Mouse (Mus musculus) liver, embryonic 15.5 days (tissue): ENCODE data around the gene Lst1. TPM values are rescaled to one million over a fixed set of nuclear protein-coding genes. Genes with fewer than 3 reads are reported as not detected.

ENCODE experiments used
- ATAC-seq: fragments of 200-750 bp; cut with Nextera tagmentation; 2 replicates; pipeline ENCODE4 v1.8.0; 2017; ENCODE audit warnings: moderate number of reproducible peaks, mild to moderate bottlenecking, moderate library complexity; ENCODE audit not compliant: insufficient read depth
- H3K27ac ChIP-seq: fragments of 300-500 bp; sonication (generic); replicated peaks from 2 replicates; pipeline ENCODE4 v1.5.1; 2015; ENCODE audit warnings: mild to moderate bottlenecking, inconsistent platforms
- H3K27me3 ChIP-seq: fragments of 300-500 bp; sonication (generic); 2 replicates; pipeline ENCODE4 v1.6.1; 2015; ENCODE audit warnings: mild to moderate bottlenecking, inconsistent platforms
- H3K36me3 ChIP-seq: fragments of 300-500 bp; sonication (generic); replicated peaks from 2 replicates; pipeline ENCODE4 v1.6.1; 2015; ENCODE audit warnings: moderate library complexity, mild to moderate bottlenecking, inconsistent platforms
- H3K4me1 ChIP-seq: fragments of 300-500 bp; sonication (generic); replicated peaks from 2 replicates; pipeline ENCODE4 v1.6.1; 2015; ENCODE audit warnings: inconsistent platforms
- H3K4me2 ChIP-seq: fragments of 300-500 bp; sonication (generic); 2 replicates; pipeline ENCODE4 v1.6.1; 2015; ENCODE audit warnings: moderate library complexity, mild to moderate bottlenecking, inconsistent platforms
- H3K4me3 ChIP-seq: fragments of 300-500 bp; sonication (generic); replicated peaks from 2 replicates; pipeline ENCODE4 v1.5.1; 2015; ENCODE audit warnings: mild to moderate bottlenecking, inconsistent platforms
- H3K9ac ChIP-seq: fragments of 300-500 bp; sonication (generic); 2 replicates; pipeline ENCODE4 v1.6.1; 2015; ENCODE audit warnings: moderate library complexity, mild to moderate bottlenecking, inconsistent platforms
- H3K9me3 ChIP-seq: fragments of 300-500 bp; sonication (generic); replicated peaks from 2 replicates; pipeline ENCODE4 v1.6.1; 2016; ENCODE audit warnings: inconsistent platforms
- WGBS: fragments of 180-500 bp; shearing (Covaris S2); methylation state at CpG from one replicate; pipeline ENCODE4 v1.1.7; 2015; ENCODE audit warnings: mixed read lengths; ENCODE audit not compliant: insufficient replicate concordance; 5-methylcytosine and 5-hydroxymethylcytosine counted together
- polyA plus RNA-seq: library from polyadenylated mRNA; unstranded; fragments of >200 nt; fragmentation: Nextera tagmentation; extraction: Ambion mirVana; gene quantifications from 2 replicates; pipeline ENCODE4 v1.2.1, GENCODE M21; 2015

Lst1 gene
- polyA plus RNA-seq, 1 experiment from 2014 or later = 40.2 TPM

DNA sequence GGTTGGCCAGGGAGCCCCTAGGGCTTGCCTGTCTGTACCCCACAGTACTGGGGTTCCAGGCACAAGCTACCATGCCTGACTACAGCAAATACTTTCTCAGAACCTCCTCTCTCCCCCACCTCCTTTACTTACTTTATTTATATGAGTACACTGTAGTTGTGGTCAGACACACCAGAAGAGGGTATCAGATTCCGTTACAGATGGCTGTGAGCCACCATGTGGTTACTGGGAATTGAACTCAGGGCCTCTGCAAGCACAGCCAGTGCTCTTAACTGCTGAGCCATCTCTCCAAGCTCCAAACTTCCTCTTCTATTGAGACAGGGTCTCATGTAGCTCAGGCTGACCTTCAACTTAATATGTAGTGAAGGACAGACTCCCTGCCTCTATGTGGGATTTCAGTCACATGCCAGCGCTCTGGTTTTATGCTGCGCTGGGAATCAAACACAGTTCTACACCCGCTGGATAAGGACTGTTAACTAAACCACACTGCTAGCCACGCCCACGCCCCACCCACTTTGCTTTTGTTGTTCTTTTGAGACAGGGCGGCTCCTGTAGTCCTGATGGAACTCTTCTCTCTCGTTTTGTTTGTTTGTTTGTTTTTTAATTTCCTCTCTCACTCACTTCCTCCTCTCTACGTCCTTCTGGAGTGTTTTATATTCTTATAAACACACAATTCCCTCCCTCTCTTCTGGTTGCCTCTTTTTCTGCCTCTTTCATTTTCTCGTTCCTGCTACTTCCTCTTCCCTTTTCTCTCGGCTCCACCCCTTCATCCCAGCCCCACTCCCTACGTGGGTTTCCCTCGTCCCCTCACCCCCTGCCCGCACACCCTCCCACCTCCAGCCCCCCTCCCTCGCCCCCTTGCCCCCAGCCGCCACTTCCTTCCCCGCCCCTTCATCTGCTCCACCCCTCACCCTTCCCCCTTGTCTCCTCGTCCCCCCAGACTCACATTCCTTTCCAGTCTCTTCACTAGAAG lies 2.3 kb downstream of the Lst1 start:
- peak overlapping the region; percentile 72 for H3K4me2 ChIP-seq
- WGBS = under 1% methylated on average over 18 of the region's 18 CpGs
- H3K36me3 ChIP-seq = no peaks in the 10 kb centered on the region
- peak overlapping the region; percentile 54 for H3K4me3 ChIP-seq
- 0 out of 2 replicates have a peak, but pooled peaks have one; percentile 11 for ATAC-seq
- H3K9ac ChIP-seq = no peak overlapping the region
- H3K9me3 ChIP-seq = no peaks in the 10 kb centered on the region
- peaks cover 29% of the 10 kb centered on the region for H3K4me1 ChIP-seq
- H3K27ac ChIP-seq = peak overlapping the region; percentile 53
- H3K27me3 ChIP-seq = no peaks in the 10 kb centered on the region

DNA sequence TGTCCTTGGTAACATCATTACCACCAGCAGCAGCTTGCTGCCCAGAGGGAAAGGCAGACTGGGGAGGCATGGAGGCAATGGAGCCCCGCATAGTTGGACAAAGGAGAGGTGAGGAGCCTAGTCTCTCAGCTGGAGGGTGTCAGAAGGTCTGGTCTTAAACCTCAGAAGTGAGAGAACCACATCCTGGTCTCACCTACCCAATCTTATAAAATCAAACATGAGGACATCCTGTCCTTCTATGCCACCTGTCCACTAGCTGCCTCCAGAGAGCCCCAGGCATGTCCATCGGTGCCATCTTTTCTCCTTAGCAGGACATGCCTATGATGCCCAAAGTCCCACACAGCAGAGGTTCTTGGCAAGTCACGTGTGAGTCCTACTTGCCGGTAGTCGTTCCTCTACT lies 8.1 kb downstream of the Lst1 start:
- ATAC-seq = no peak
- Histone ChIP-seq H3K27me3 (no peaks in the 10 kb centered on the region), H3K9me3 (no peaks in the 10 kb centered on the region), H3K27ac (no peak overlapping the region), H3K4me2 (no peak overlapping the region), H3K4me1 (no peaks in the 10 kb centered on the region; the same call in 1 of the 2 replicates), H3K9ac (no peak overlapping the region), H3K4me3 (no peak overlapping the region), H3K36me3 (no peaks in the 10 kb centered on the region)
- 60% methylated on average over 5 of the region's 5 CpGs for WGBS

DNA sequence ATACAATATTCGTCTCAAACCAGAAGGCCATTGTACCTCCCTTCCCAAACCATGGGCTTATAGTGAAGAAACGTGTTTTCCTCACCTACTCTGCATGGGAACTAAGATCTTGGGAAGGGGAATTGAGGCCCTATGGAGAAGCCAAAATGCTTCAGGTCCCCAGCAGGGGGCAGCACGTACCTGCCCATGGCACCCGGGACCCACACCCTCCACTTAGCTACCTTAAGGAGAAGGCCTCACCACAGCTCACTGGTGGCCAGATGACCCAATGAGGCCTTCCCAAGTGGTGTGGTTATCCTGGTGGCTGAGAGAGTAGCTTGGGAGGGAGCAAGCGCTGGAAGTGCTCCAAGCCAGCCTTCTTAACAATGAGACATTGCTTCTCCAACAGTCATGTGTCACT lies 9.7 kb downstream of the Lst1 start:
- Histone ChIP-seq H3K4me1 (no peaks in the 10 kb centered on the region; the same call in 1 of the 2 replicates), H3K36me3 (no peaks in the 10 kb centered on the region), H3K9ac (no peak overlapping the region), H3K9me3 (no peaks in the 10 kb centered on the region), H3K27me3 (no peaks in the 10 kb centered on the region), H3K27ac (no peak overlapping the region), H3K4me3 (no peak overlapping the region), H3K4me2 (no peak overlapping the region)
- ATAC-seq = peak; percentile 54; the same call in 1 of the 2 replicates
- 4% methylated on average over 5 of the region's 5 CpGs for WGBS

GRCm38 (mm10) chr17:35175968-35176367 lies 12.3 kb downstream of the Lst1 start, which contains the start of gene Aif1:
Aif1 (minus strand) TSS chr17:35176068.
- Histone ChIP-seq H3K9me3 (no peaks in the 10 kb centered on the region), H3K4me2 (no peak within 1 kb of the TSS), H3K27me3 (no peaks in the 10 kb centered on the region), H3K36me3 (no peaks in the 10 kb centered on the region), H3K4me3 (no peak within 1 kb of the TSS), H3K9ac (no peak within 1 kb of the TSS), H3K27ac (no peak within 1 kb of the TSS), H3K4me1 (no peaks in the 10 kb centered on the region; the same call in 1 of the 2 replicates)
- ATAC-seq = no peak
- 39% methylated on average over 2 of the region's 2 CpGs for WGBS

- Histone ChIP-seq H3K9me3 (no peaks in the 10 kb centered on the region), H3K4me1 (no peaks in the 10 kb centered on the region; the same call in 1 of the 2 replicates), H3K27ac (no peak overlapping the region), H3K4me3 (no peak overlapping the region), H3K4me2 (no peak overlapping the region), H3K36me3 (no peaks in the 10 kb centered on the region), H3K9ac (no peak overlapping the region), H3K27me3 (no peaks in the 10 kb centered on the region)
- WGBS = 65% methylated on average over 6 of the region's 6 CpGs
- ATAC-seq = no peak
These were observed 12.9 kb downstream of the Lst1 start for GRCm38 (mm10) chr17:35175382-35175781.

GRCm38 (mm10) chr17:35174201-35174977 lies 13.8 kb downstream of the Lst1 start:
- Histone ChIP-seq H3K4me1 (no peaks in the 10 kb centered on the region; the same call in 1 of the 2 replicates), H3K4me3 (no peak overlapping the region), H3K4me2 (no peak overlapping the region), H3K27me3 (no peaks in the 10 kb centered on the region), H3K36me3 (no peaks in the 10 kb centered on the region), H3K27ac (no peak overlapping the region), H3K9me3 (no peaks in the 10 kb centered on the region), H3K9ac (no peak overlapping the region)
- ATAC-seq = no peak
- WGBS = 50% methylated on average over 8 of the region's 8 CpGs

- H3K4me1 ChIP-seq = no peaks in the 10 kb centered on the region; the same call in 1 of the 2 replicates
- no peak overlapping the region for H3K4me2 ChIP-seq
- no peak overlapping the region for H3K9ac ChIP-seq
- 45% methylated on average over 3 of the region's 3 CpGs for WGBS
- H3K27ac ChIP-seq = no peak overlapping the region
- no peak overlapping the region for H3K4me3 ChIP-seq
- no peaks in the 10 kb centered on the region for H3K9me3 ChIP-seq
- H3K27me3 ChIP-seq = no peaks in the 10 kb centered on the region
- no peaks in the 10 kb centered on the region for H3K36me3 ChIP-seq
- no peak for ATAC-seq
These were observed 14.9 kb downstream of the Lst1 start for GRCm38 (mm10) chr17:35173329-35173728.

- Histone ChIP-seq H3K4me2 (no peak overlapping the region), H3K9ac (no peak overlapping the region), H3K4me1 (no peaks in the 10 kb centered on the region; the same call in 1 of the 2 replicates), H3K9me3 (no peaks in the 10 kb centered on the region), H3K27ac (no peak overlapping the region), H3K36me3 (no peaks in the 10 kb centered on the region), H3K27me3 (no peaks in the 10 kb centered on the region), H3K4me3 (0 out of 2 replicates have a peak overlapping the region, but pooled peaks have one; percentile 7)
- 56% methylated on average over 11 of the region's 11 CpGs for WGBS
- no peak for ATAC-seq
These were observed 15.6 kb downstream of the Lst1 start for GRCm38 (mm10) chr17:35172445-35173234.

GRCm38 (mm10) chr17:35168541-35169207 lies 19.6 kb downstream of the Lst1 start:
- no peak overlapping the region for H3K4me3 ChIP-seq
- H3K36me3 ChIP-seq = no peaks in the 10 kb centered on the region
- peaks cover 15% of the 10 kb centered on the region for H3K4me1 ChIP-seq
- 15% methylated on average over 4 of the region's 4 CpGs for WGBS
- no peaks in the 10 kb centered on the region for H3K9me3 ChIP-seq
- H3K27ac ChIP-seq = no peak overlapping the region
- H3K9ac ChIP-seq = no peak overlapping the region
- ATAC-seq = no peak
- H3K27me3 ChIP-seq = no peaks in the 10 kb centered on the region
- no peak overlapping the region for H3K4me2 ChIP-seq

DNA sequence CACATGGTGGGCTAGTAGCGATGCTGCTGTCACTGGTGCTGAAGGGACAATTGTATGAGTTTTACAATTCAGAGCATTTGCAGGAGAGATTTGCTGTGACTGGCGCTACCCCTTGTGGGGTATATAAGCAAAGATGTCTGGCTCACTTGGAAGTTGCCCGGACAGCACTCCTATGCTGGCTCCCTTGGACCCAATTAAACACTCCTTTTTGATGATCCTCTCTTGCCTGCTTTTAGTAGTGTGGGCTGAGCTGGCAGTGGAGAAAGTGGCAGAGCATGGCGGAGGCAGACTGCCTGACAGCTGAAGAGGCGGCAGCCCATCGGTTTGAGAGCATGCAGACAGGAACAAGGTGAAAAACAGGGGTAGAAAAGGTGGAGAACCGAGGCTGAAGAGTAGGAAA lies 20.4 kb downstream of the Lst1 start:
- Histone ChIP-seq H3K9me3 (no peaks in the 10 kb centered on the region), H3K36me3 (peaks cover 1% of the 10 kb centered on the region; the same call in 1 of the 2 replicates), H3K4me1 (peaks cover 23% of the 10 kb centered on the region), H3K4me3 (no peak overlapping the region), H3K9ac (no peak overlapping the region), H3K27ac (no peak overlapping the region), H3K4me2 (no peak overlapping the region), H3K27me3 (no peaks in the 10 kb centered on the region)
- no peak for ATAC-seq
- 68% methylated on average over 7 of the region's 7 CpGs for WGBS
